Mouse (Mus musculus) ES-E14 (cell line): ENCODE measurements around the gene Morn4. TPM values are rescaled to one million over a fixed set of nuclear protein-coding genes. Genes with fewer than 3 reads are reported as not detected.

ENCODE experiments used
- DNase-seq: peaks from one replicate; pipeline ENCODE4 v3.0.0-alpha.2; 2013; ENCODE audit warnings: low read depth, low spot score
- H3K27ac ChIP-seq: 2 replicates; pipeline ENCODE4 v1.5.1; 2012; ENCODE audit warnings: low read depth, mild to moderate bottlenecking, low read length, moderate library complexity, mixed read lengths; ENCODE audit not compliant: poor library complexity, insufficient read depth, severe bottlenecking
- H3K36me3 ChIP-seq: 2 replicates; pipeline ENCODE4 v1.6.1; 2012; ENCODE audit warnings: mild to moderate bottlenecking, low read length, moderate library complexity, mixed read lengths; ENCODE audit not compliant: control insufficient read depth, poor library complexity, insufficient read depth, severe bottlenecking
- H3K4me1 ChIP-seq, 2 experiments: fragments of 150-350 bp in 1 of 2; sonication (generic) in 1 of 2; 2 replicates each; pipeline ENCODE4 v1.6.1; 2012; ENCODE audit warnings: low read length in 2 of 2, mild to moderate bottlenecking in 1 of 2, mixed read lengths in 1 of 2; ENCODE audit not compliant: control insufficient read depth in 2 of 2, insufficient read depth in 2 of 2, poor library complexity in 1 of 2
- H3K4me3 ChIP-seq, 2 experiments: fragments of 150-350 bp in 1 of 2; sonication (generic) in 1 of 2; 2 replicates each; pipeline ENCODE4 v1.5.1; 2012; ENCODE audit warnings: low read length in 2 of 2, low read depth in 1 of 2, mild to moderate bottlenecking in 1 of 2, mixed read lengths in 1 of 2; ENCODE audit not compliant: insufficient read depth in 1 of 2, poor library complexity in 1 of 2, severe bottlenecking in 1 of 2
- H3K9ac ChIP-seq: 2 replicates; pipeline ENCODE4 v1.6.1; 2012; ENCODE audit warnings: low read depth, mild to moderate bottlenecking, low read length, mixed read lengths; ENCODE audit not compliant: poor library complexity, insufficient read depth, severe bottlenecking
- H3K9me3 ChIP-seq: fragments of 150-350 bp; sonication (generic); 2 replicates; pipeline ENCODE4 v1.6.1; 2012; ENCODE audit warnings: low read depth, mild to moderate bottlenecking, low read length; ENCODE audit not compliant: control insufficient read depth, insufficient read depth
- CHD2 ChIP-seq: IDR thresholded peaks from 2 replicates; pipeline ENCODE4 v1.6.1; 2014; ENCODE audit warnings: mild to moderate bottlenecking, low read depth, low read length, inconsistent platforms
- HCFC1 ChIP-seq: IDR thresholded peaks from 2 replicates; pipeline ENCODE4 v1.6.1; 2012; ENCODE audit warnings: low read length, inconsistent platforms, borderline replicate concordance; ENCODE audit not compliant: insufficient read depth
- MAFK ChIP-seq: IDR thresholded peaks from 2 replicates; pipeline ENCODE4 v1.6.1; 2014; ENCODE audit warnings: mild to moderate bottlenecking, low read depth, low read length, inconsistent platforms; ENCODE audit not compliant: insufficient read depth
- ZC3H11A ChIP-seq: IDR thresholded peaks from 2 replicates; pipeline ENCODE4 v1.6.1; 2012; ENCODE audit warnings: low read depth, mild to moderate bottlenecking, inconsistent platforms, low read length, borderline replicate concordance
- ZNF384 ChIP-seq: IDR thresholded peaks from 2 replicates; pipeline ENCODE4 v1.6.1; 2012; ENCODE audit warnings: low read depth, low read length, inconsistent platforms
- in situ Hi-C, 2 experiments: fragments of 600-800 bp; cut with MboI; formaldehyde crosslinking; loops; one replicate each; pipeline ENCODE4 v1.15.1; 2025; ENCODE audit warnings: low sequenced_read_pairs in 2 of 2, inconsistent platforms in 1 of 2; ENCODE audit not compliant: unreplicated experiment in 2 of 2
- total RNA-seq: library from RNA; depleted of rRNA; stranded (reverse); fragments of 300-350 nt; gene quantifications from 2 replicates; pipeline ENCODE4 v1.2.3, GENCODE M21; 2012

Morn4 gene
- total RNA-seq, 1 experiment = 3.1 TPM

DNA sequence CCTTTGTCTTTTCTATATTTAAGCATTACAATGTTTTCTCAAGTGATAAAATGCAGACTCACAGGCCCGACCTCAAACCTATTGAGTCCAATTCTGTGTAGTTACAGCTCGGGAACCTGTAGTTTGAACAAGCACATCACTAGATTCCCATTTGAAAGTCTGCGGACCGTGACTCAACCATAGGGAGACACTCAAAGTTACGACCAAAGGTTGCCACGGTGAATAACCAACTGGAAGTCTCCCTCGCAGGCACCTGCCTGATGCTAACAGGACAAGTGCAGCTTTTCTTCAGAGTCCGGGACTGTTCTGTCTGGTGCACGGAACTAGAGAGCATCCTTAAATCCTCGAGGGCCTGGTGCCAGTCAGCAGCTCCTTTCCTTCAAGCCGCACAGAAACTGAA lies 5.7 kb downstream of the Morn4 start:
- Histone ChIP-seq H3K9ac (no peak overlapping the region), H3K4me1 (no peaks in the 10 kb centered on the region; a peak in 1 of 4 replicates), H3K27ac (no peak overlapping the region), H3K4me3 (no peak overlapping the region), H3K9me3 (no peaks in the 10 kb centered on the region), H3K36me3 (no peaks in the 10 kb centered on the region)
- TF ChIP-seq HCFC1 (no peak), CHD2 (no peak), ZNF384 (no peak), MAFK (no peak), ZC3H11A (no peak)
- DNase-seq = no peak
- in situ Hi-C loops = no loop called here

GRCm38 (mm10) chr19:42079950-42080349 lies 6.2 kb downstream of the Morn4 start:
- Histone ChIP-seq H3K4me3 (no peak overlapping the region), H3K9me3 (no peaks in the 10 kb centered on the region), H3K9ac (no peak overlapping the region), H3K27ac (no peak overlapping the region), H3K4me1 (no peaks in the 10 kb centered on the region; a peak in 1 of 4 replicates), H3K36me3 (no peaks in the 10 kb centered on the region)
- no peak for TF ChIP-seq CHD2
- in situ Hi-C loops = no loop called here
- DNase-seq = no peak

DNA sequence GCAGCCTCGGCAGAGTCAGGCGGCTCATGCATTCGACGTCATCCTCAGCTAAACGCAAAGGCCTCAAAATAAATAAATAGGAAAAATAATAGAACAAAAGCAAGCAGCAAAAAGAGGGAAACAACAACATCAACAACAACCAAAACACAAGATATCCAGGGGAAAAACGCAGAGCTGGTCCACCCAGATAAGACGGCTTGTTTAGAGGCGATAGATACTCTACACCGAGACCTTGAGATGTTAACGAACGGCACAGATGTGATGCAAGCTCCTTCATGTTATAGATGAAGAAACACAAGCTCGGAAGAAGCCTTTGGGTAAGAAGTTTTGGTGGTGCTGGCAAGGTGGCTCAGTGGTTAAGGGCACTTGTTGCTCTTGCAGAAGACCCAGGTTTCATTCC lies 7.2 kb downstream of the Morn4 start:
- in situ Hi-C loops = no loop called here

DNA sequence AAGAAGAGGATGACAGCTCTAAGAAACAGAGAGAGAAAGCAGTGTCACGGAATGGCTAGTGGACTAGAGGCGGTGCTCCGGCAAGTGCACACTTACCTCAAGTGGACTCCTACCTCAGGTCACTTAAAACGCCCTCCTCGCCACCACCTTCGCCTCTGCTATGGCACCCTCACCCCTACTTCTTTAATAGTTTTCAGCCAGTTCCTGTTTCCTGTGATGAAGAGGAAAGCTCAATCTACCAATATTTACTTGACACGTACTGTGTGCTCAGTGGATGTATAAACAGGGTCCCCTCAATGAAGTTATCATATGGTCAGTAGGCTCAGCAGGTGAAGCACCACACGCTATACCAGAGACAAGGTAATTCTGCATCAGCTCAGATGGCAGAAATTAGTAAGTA lies 7.6 kb downstream of the Morn4 start:
- Histone ChIP-seq H3K4me1 (no peaks in the 10 kb centered on the region; a peak in 1 of 4 replicates), H3K4me3 (no peak overlapping the region), H3K9ac (no peak overlapping the region), H3K9me3 (no peaks in the 10 kb centered on the region), H3K27ac (no peak overlapping the region), H3K36me3 (no peaks in the 10 kb centered on the region)
- TF ChIP-seq HCFC1 (no peak), ZC3H11A (no peak), CHD2 (no peak), MAFK (no peak), ZNF384 (no peak)
- in situ Hi-C loops = no loop called here
- no peak for DNase-seq

More for the DNA sequence above, 7.2 kb downstream of the Morn4 start:
- Histone ChIP-seq H3K27ac (no peak overlapping the region), H3K36me3 (no peaks in the 10 kb centered on the region), H3K4me1 (no peaks in the 10 kb centered on the region; a peak in 1 of 4 replicates), H3K4me3 (no peak overlapping the region), H3K9me3 (no peaks in the 10 kb centered on the region), H3K9ac (no peak overlapping the region)
- TF ChIP-seq ZNF384 (no peak), CHD2 (no peak), MAFK (no peak), ZC3H11A (no peak), HCFC1 (no peak)
- DNase-seq = no peak

GRCm38 (mm10) chr19:42075992-42076391 lies 10.2 kb downstream of the Morn4 start:
- Histone ChIP-seq H3K9me3 (no peaks in the 10 kb centered on the region), H3K27ac (no peak overlapping the region), H3K9ac (no peak overlapping the region; the same call in 1 of the 2 replicates), H3K4me1 (no peaks in the 10 kb centered on the region; a peak in 1 of 4 replicates), H3K4me3 (peak overlapping the region; percentile 2 to 6; a peak in 1 of 4 replicates), H3K36me3 (no peaks in the 10 kb centered on the region)
- DNase-seq = no peak
- no peak for TF ChIP-seq ZNF384
- no peak for TF ChIP-seq ZC3H11A
- no peak for TF ChIP-seq CHD2
- TF ChIP-seq MAFK = no peak
- TF ChIP-seq HCFC1 = no peak
- in situ Hi-C loops = no loop called here
